Mouse (Mus musculus): ENCODE data around the gene Pgd. TPM values are rescaled to one million over a fixed set of nuclear protein-coding genes. Genes with fewer than 3 reads are reported as not detected.
"Not testable (repeated sequence)": the region's sequence is repeated elsewhere in the genome, so short reads cannot be mapped to it uniquely, and the experiment has no call there.

The Pgd gene
- polyA plus RNA-seq (2012; fragmentation: generic; extraction: Trizol) = 346 TPM
- long read RNA-seq, experiment 1, transcript Pgd-201 (13 exons, 2,218 nt) = major isoform, 125 of 178 reads
- long read RNA-seq, experiment 1, partial matches to known transcripts = 44 of 178 reads
- long read RNA-seq, experiment 1, other reads (novel, unspliced or antisense) = 9 of 178 reads
- long read RNA-seq, experiment 2, transcript Pgd-201 (13 exons, 2,218 nt) = major isoform, 1,473 of 1,558 reads
- long read RNA-seq, experiment 2, partial matches to known transcripts = 31 of 1,558 reads
- long read RNA-seq, experiment 2, other reads (novel, unspliced or antisense) = 54 of 1,558 reads

DNA sequence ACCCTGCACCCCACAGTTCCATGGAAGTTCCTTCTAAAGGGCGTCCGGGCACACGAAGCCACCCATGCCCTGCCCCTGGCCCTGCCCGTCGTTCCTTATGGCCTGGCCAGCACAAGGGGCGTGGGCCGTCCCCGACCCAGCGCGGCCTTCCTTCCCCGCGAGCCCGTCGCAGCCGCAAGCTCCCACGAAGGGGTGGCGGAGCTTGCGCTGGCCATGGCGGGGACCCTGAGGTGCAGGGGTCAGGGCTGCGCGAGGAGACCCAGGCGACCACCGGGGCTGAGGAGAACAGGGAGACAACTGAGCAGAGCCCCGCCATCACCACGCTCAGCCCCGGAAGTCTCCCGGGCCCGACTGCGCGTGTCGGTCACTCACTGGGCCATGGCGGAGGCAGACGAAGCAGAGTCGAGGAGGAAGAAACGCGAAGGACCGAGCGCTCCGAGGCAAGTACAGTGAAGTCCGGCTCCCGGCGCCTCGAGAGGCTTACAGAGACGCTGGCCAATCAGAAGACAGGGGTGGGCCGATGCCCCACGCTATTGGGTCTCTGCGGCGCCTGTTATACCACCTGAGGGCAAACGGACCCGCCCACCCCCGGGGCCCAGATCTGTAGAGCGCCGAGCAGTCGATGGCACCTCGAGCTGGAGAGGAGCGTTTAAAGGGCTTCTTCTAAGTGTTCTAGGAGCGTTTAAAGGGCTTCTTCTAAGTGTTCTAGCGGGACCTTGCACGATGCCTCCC, at the start of gene Pgd:
Gene Pgd (minus strand): TSS at position 557 of the 732 bp plus-strand sequence.
- Histone ChIP-seq H3K79me2 (ENCODE audit: control insufficient read depth, insufficient read depth) (peaks cover 64% of the 10 kb centered on the region), H3ac (ENCODE audit: control insufficient read depth, insufficient read length, low read depth) (peak within 1 kb of the TSS; percentile 73), H3K36me3 (ENCODE audit: control insufficient read depth, insufficient read depth) (peaks cover 44% of the 10 kb centered on the region), H3K79me3 (ENCODE audit: low read depth) (peaks cover 47% of the 10 kb centered on the region), H3K4me3 (ENCODE audit: insufficient read depth, poor library complexity, severe bottlenecking) (peak within 1 kb of the TSS; percentile 79), H3K27me3 (ENCODE audit: control insufficient read depth, insufficient read depth, insufficient read length) (no peaks in the 10 kb centered on the region)
- TF ChIP-seq MYOD1 (IDR thresholded peaks at IDR 0.05; ENCODE audit: control insufficient read depth, insufficient read length, low read depth) = no peak
- TF ChIP-seq MAX (IDR thresholded peaks at IDR 0.05) = no peak
- no peak for TF ChIP-seq CTCF (IDR thresholded peaks at IDR 0.05; ENCODE audit: control insufficient read depth, insufficient read depth, insufficient read length)
- no peak for TF ChIP-seq CEBPB (IDR thresholded peaks at IDR 0.05; ENCODE audit: low read depth)
- no peak for TF ChIP-seq MYOG (IDR thresholded peaks at IDR 0.05; ENCODE audit: control insufficient read depth, extremely low read depth, insufficient read length)
- TF ChIP-seq USF1 (IDR thresholded peaks at IDR 0.05; ENCODE audit: low read depth) = peak; percentile 49

DNA sequence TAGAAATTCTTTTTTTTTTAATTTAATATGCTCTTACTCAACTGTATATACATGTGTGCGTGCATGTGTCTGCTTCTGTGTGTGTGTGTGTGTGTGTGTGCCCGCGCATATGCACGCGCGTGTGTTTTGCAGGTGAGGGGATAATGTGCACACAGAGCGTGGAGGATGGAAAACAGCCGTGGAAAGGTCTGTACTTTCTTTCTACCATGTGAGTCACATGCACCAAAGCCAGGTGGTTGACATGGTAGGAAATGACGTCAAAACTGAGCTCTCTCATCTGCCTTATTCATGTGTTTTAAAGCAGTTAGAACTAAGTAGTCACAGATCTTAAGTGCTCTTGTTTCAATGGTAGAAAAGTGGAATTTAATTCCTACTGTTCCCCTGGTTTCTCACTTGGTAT, 49.4 kb upstream of the Pgd start:
- Histone ChIP-seq H3K36me3 (ENCODE audit: control insufficient read depth, insufficient read depth) (peaks cover 36% of the 10 kb centered on the region), H3K79me2 (ENCODE audit: control insufficient read depth, insufficient read depth) (no peaks in the 10 kb centered on the region), H3K27me3 (ENCODE audit: control insufficient read depth, insufficient read depth, insufficient read length) (no peaks in the 10 kb centered on the region), H3ac (ENCODE audit: control insufficient read depth, insufficient read length, low read depth) (no peak overlapping the region), H3K4me3 (ENCODE audit: insufficient read depth, poor library complexity, severe bottlenecking) (no peak overlapping the region), H3K79me3 (ENCODE audit: low read depth) (no peaks in the 10 kb centered on the region)
- no peak for TF ChIP-seq FOSL1 (IDR thresholded peaks at IDR 0.05; ENCODE audit: insufficient read depth, low read length, poor library complexity, severe bottlenecking)
- no peak for TF ChIP-seq CTCF (IDR thresholded peaks at IDR 0.05; ENCODE audit: control insufficient read depth, insufficient read depth, insufficient read length)
- no peak for TF ChIP-seq MAX (IDR thresholded peaks at IDR 0.05)
- no peak for TF ChIP-seq MYOG (IDR thresholded peaks at IDR 0.05; ENCODE audit: control insufficient read depth, extremely low read depth, insufficient read length)

DNA sequence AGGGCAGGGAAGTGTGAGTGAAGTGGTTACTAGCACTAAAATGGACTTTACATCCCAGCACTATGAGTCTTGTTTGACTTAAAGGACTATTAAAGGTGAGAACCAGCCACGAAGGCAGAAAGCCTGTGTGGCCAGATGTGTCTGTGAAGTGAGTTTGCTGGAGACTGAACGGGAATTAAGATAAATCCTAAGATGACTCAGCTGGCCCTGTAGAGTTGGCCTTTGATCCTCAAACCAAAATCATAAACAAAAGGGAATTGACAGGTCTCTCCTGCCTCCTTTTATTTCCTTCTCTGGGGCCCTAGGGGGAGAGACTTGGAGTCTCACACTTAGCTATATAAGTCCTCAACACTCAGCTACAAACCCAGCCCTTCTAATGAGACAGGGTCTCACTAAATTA, 48.8 kb upstream of the Pgd start:
- Histone ChIP-seq H3K4me3 (ENCODE audit: insufficient read depth, poor library complexity, severe bottlenecking) (no peak overlapping the region), H3K79me3 (ENCODE audit: low read depth) (no peaks in the 10 kb centered on the region), H3ac (ENCODE audit: control insufficient read depth, insufficient read length, low read depth) (no peak overlapping the region), H3K79me2 (ENCODE audit: control insufficient read depth, insufficient read depth) (no peaks in the 10 kb centered on the region), H3K27me3 (ENCODE audit: control insufficient read depth, insufficient read depth, insufficient read length) (no peaks in the 10 kb centered on the region), H3K36me3 (ENCODE audit: control insufficient read depth, insufficient read depth) (peaks cover 38% of the 10 kb centered on the region)
- TF ChIP-seq CEBPB (IDR thresholded peaks at IDR 0.05; ENCODE audit: low read depth) = no peak
- no peak for TF ChIP-seq CTCF (IDR thresholded peaks at IDR 0.05; ENCODE audit: control insufficient read depth, insufficient read depth, insufficient read length)
- TF ChIP-seq USF1 (IDR thresholded peaks at IDR 0.05; ENCODE audit: low read depth) = no peak
- no peak for TF ChIP-seq MAX (IDR thresholded peaks at IDR 0.05)
- no peak for TF ChIP-seq MYOD1 (IDR thresholded peaks at IDR 0.05; ENCODE audit: control insufficient read depth, insufficient read length, low read depth)
- no peak for TF ChIP-seq FOSL1 (IDR thresholded peaks at IDR 0.05; ENCODE audit: insufficient read depth, low read length, poor library complexity, severe bottlenecking)
- TF ChIP-seq MYOG (IDR thresholded peaks at IDR 0.05; ENCODE audit: control insufficient read depth, extremely low read depth, insufficient read length) = no peak

DNA sequence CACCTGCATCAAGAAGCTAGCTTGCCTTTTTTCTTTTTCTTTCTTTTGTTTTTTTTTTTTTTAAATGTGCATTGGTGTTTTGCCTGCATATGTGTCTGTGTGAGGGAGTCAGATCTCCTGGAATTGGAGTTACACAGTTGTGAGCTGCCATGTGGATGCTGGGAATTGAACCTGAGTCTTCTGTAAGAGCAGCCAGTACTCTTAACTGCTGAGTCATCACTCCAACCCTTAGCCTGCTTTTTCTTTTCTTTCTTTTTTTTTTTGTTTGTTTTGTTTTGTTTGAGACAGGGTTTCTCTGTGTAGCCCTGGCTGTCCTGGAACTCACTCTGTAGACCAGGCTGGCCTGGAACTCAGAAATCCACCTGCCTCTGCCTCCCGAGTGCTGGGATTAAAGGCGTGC, 47.9 kb upstream of the Pgd start:
- not testable (repeated sequence) for H3K27me3 ChIP-seq (ENCODE audit: control insufficient read depth, insufficient read depth, insufficient read length); H3K4me3 ChIP-seq (ENCODE audit: insufficient read depth, poor library complexity, severe bottlenecking); H3ac ChIP-seq (ENCODE audit: control insufficient read depth, insufficient read length, low read depth); H3K79me3 ChIP-seq (ENCODE audit: low read depth); H3K79me2 ChIP-seq (ENCODE audit: control insufficient read depth, insufficient read depth)
- peaks cover 36% of the 10 kb centered on the region for H3K36me3 ChIP-seq (ENCODE audit: control insufficient read depth, insufficient read depth)

DNA sequence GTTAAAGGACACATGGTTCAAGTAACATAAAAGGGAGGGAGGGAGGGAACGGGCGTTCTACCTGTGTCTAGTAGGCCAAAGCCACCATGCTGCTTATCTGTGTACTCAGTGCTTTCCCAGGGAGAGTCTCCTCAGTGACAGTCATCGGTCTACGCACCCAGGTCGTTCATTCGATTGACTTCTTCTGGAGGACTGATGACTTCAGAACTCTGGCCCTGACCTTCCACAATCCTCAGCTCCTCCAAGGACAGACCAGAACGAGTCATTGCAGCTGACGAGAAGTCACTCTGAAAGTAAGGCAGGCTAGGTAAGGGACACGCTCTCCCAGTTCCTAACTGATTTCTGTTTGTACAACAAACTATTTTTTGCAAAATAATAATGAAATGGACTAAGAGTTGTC, 46.9 kb upstream of the Pgd start:
- Histone ChIP-seq H3K36me3 (ENCODE audit: control insufficient read depth, insufficient read depth) (peaks cover 36% of the 10 kb centered on the region), H3K27me3 (ENCODE audit: control insufficient read depth, insufficient read depth, insufficient read length) (no peaks in the 10 kb centered on the region), H3K79me2 (ENCODE audit: control insufficient read depth, insufficient read depth) (no peaks in the 10 kb centered on the region), H3K79me3 (ENCODE audit: low read depth) (no peaks in the 10 kb centered on the region), H3ac (ENCODE audit: control insufficient read depth, insufficient read length, low read depth) (no peak overlapping the region), H3K4me3 (ENCODE audit: insufficient read depth, poor library complexity, severe bottlenecking) (no peak overlapping the region)
- TF ChIP-seq FOSL1 (IDR thresholded peaks at IDR 0.05; ENCODE audit: insufficient read depth, low read length, poor library complexity, severe bottlenecking) (no peak), MAX (IDR thresholded peaks at IDR 0.05) (no peak), USF1 (IDR thresholded peaks at IDR 0.05; ENCODE audit: low read depth) (no peak), CEBPB (IDR thresholded peaks at IDR 0.05; ENCODE audit: low read depth) (no peak), CTCF (IDR thresholded peaks at IDR 0.05; ENCODE audit: control insufficient read depth, insufficient read depth, insufficient read length) (no peak), MYOD1 (IDR thresholded peaks at IDR 0.05; ENCODE audit: control insufficient read depth, insufficient read length, low read depth) (no peak), MYOG (IDR thresholded peaks at IDR 0.05; ENCODE audit: control insufficient read depth, extremely low read depth, insufficient read length) (no peak)

DNA sequence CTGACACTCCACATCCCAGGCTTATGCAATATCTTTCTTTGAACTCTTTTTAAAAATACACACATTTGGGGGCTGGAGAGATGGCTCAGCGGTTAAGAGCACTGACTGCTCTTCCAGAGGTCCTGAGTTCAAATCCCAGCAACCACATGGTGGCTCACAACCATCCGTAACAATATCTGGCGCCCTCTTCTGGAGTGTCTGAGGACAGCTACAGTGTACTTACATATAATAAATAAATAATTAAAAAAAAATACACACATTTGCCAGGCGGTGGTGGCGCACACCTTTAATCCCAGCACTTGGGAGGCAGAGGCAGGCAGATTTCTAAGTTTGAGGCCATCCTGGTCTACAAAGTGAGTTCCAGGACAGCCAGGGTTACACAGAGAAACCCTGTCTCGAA, 44.9 kb upstream of the Pgd start:
- H3K36me3 ChIP-seq (ENCODE audit: control insufficient read depth, insufficient read depth) = peaks cover 36% of the 10 kb centered on the region

More for the DNA sequence above, 44.9 kb upstream of the Pgd start:
- not testable (repeated sequence) for H3K79me2 ChIP-seq (ENCODE audit: control insufficient read depth, insufficient read depth); H3K79me3 ChIP-seq (ENCODE audit: low read depth); H3K4me3 ChIP-seq (ENCODE audit: insufficient read depth, poor library complexity, severe bottlenecking); H3K27me3 ChIP-seq (ENCODE audit: control insufficient read depth, insufficient read depth, insufficient read length); H3ac ChIP-seq (ENCODE audit: control insufficient read depth, insufficient read length, low read depth)

All from C2C12 (cell line).